ENCODE assay signal across 9 mouse cellular contexts in the genomic region with DNA sequence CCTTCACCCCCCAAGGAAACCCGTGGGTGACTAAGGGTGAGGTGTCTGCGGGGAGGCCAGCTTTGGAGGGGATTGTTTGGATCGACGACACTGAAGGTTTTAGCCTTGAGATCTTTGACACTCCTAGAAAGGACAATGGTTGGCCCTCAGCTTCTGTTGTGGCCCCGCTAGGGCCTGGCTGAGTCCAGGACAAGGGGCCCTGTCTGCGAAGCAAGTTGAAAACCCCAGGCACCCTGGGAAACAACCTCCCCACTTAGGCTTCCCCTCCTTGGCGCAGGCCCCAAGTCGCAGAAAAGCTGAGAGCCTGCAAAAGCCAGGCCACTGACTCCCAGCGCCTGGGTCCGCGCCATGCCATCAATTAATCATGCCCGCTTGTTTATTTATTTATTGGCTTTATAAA. TPM values are rescaled to one million over a fixed set of nuclear protein-coding genes. Genes with fewer than 3 reads are reported as not detected.
DNase-seq lines count a peak whose midpoint lies in the region; ATAC-seq lines count a peak whose summit lies in the region.
"Had no signal": no experiment of that assay in that cellular context is flagged by ENCODE, and none has a peak within 500 bp of the region (broad histone marks: within the 10 kb centered on the region; RNA-seq: fewer than 3 reads in every experiment).

A gene (minus strand): TSS at position 282 of the 400 bp plus-strand sequence.

- ATAC-seq in cerebellum, adult (ENCODE audit: insufficient number of reproducible peaks, low FRiP score, low TSS enrichment), result no peak
- ATAC-seq in lung, embryonic 16.5 days (ENCODE audit: low read depth), result no peak
- no peak for ATAC-seq in intestine, embryonic 16.5 days
- ATAC-seq in granulocyte monocyte progenitor cell, adult 5-6 weeks (replicated peaks; ENCODE audit: poor library complexity, severe bottlenecking), result no peak

- peaks cover 51% of the 10 kb centered on the region for H3K27me3 ChIP-seq in lung, embryonic 16.5 days (ENCODE audit: control insufficient read depth, insufficient read depth, low read depth, low read length)
- peaks cover 43% of the 10 kb centered on the region for H3K27me3 ChIP-seq in intestine, embryonic 16.5 days (replicated peaks; ENCODE audit: control insufficient read depth, insufficient read depth, low read length)

- H3K4me3 ChIP-seq in lung, embryonic 16.5 days (ENCODE audit: low read length), result peak within 1 kb of the TSS; percentile 38
- peak within 1 kb of the TSS; percentile 44 for H3K4me3 ChIP-seq in intestine, embryonic 16.5 days (ENCODE audit: low read length)

- no peaks in the 10 kb centered on the region for H3K9me3 ChIP-seq in lung, embryonic 16.5 days (ENCODE audit: control insufficient read depth, low read length)
- no peaks in the 10 kb centered on the region for H3K9me3 ChIP-seq in intestine, embryonic 16.5 days (ENCODE audit: control insufficient read depth, low read length)

- no peaks in the 10 kb centered on the region for H3K4me1 ChIP-seq in lung, embryonic 16.5 days (replicated peaks; ENCODE audit: control insufficient read depth, insufficient read depth, low read length)
- H3K4me1 ChIP-seq in intestine, embryonic 16.5 days (ENCODE audit: control insufficient read depth, insufficient read depth, low read length), result no peaks in the 10 kb centered on the region

- no peak within 1 kb of the TSS for H3K27ac ChIP-seq in lung, embryonic 16.5 days (ENCODE audit: low read length)
- H3K27ac ChIP-seq in intestine, embryonic 16.5 days (ENCODE audit: low read length), result no peak within 1 kb of the TSS

- DNase-seq in cerebellum, adult 11 months, result peak; percentile 53
- DNase-seq in lung, postnatal 36 days, result no peak
- DNase-seq in neural tube, embryonic 10.5 days (ENCODE audit: extremely low spot score, low spot score), result peak; percentile 27
- no peak for DNase-seq in urinary bladder, postnatal 4 days (ENCODE audit: low spot score in 2 of 2)

- peak within 1 kb of the TSS; percentile 52 for H3K4me2 ChIP-seq in lung, embryonic 16.5 days (ENCODE audit: low read depth, low read length)
- H3K4me2 ChIP-seq in intestine, embryonic 16.5 days (ENCODE audit: low read depth, low read length), result peak within 1 kb of the TSS; percentile 72

- no peaks in the 10 kb centered on the region for H3K36me3 ChIP-seq in lung, embryonic 16.5 days (ENCODE audit: control insufficient read depth, insufficient read depth, low read length)
- no peaks in the 10 kb centered on the region for H3K36me3 ChIP-seq in intestine, embryonic 16.5 days (ENCODE audit: control insufficient read depth, insufficient read depth, low read length)

- WGBS in lung, embryonic 16.5 days, result 14% methylated on average over 12 of the region's 12 CpGs
- WGBS in intestine, embryonic 16.5 days, result 25% methylated on average over 12 of the region's 12 CpGs

- peak within 1 kb of the TSS; percentile 18; the same call in 1 of the 2 replicates for H3K9ac ChIP-seq in lung, embryonic 16.5 days (ENCODE audit: low read length)
- H3K9ac ChIP-seq in intestine, embryonic 16.5 days (ENCODE audit: low read depth, low read length), result no peak within 1 kb of the TSS

RNA-seq across cellular contexts. Expression of the gene that starts here (rescaled TPM):
- polyA plus RNA-seq in lung, embryonic 16.5 days (2015; fragmentation: Nextera tagmentation; extraction: Ambion mirVana), result 0.15 and 0.29 TPM in 2 replicates
- 0.77 and 0.78 TPM in 2 replicates for polyA plus RNA-seq in intestine, embryonic 16.5 days (2015; fragmentation: Nextera tagmentation; extraction: Ambion mirVana)
- 0.15 TPM in 1 of 2 replicates, not detected in the other for total RNA-seq in granulocyte monocyte progenitor cell, adult 5-6 weeks (2014; fragmentation: Nextera tagmentation)
- total RNA-seq in granulocyte monocyte progenitor cell, adult 5-6 weeks (2017), result not detected in 2 replicates
- total RNA-seq: neutrophil, adult 5-6 weeks had no signal

Comparison
In these comparisons a context has a peak if more than half of its experiments do, and no peak if none do; other contexts are left out.
1. DNase-seq: peak in cerebellum, adult 11 months (single experiment) and neural tube, embryonic 10.5 days (single experiment); none in lung, postnatal 36 days (single experiment) and urinary bladder, postnatal 4 days (0 of 2).